Mouse (Mus musculus) lung, embryonic 14.5 days (tissue): ENCODE results near the gene Lrba. TPM values are rescaled to one million over a fixed set of nuclear protein-coding genes. Genes with fewer than 3 reads are reported as not detected.

Source experiments
- ATAC-seq: fragments of 200-750 bp; cut with Nextera tagmentation; 2 replicates; pipeline ENCODE4 v1.8.0; 2017; ENCODE audit warnings: mild to moderate bottlenecking, moderate TSS enrichment, moderate library complexity; ENCODE audit not compliant: insufficient read depth
- DNase-seq: peaks from one replicate; pipeline ENCODE4 v3.0.0-alpha.2; 2015
- H3K27ac ChIP-seq: fragments of 300-500 bp; sonication (generic); 2 replicates; pipeline ENCODE4 v1.5.1; 2014; ENCODE audit warnings: low read depth, mild to moderate bottlenecking, moderate library complexity
- H3K27me3 ChIP-seq: fragments of 300-500 bp; sonication (generic); 2 replicates; pipeline ENCODE4 v1.6.1; 2014; ENCODE audit warnings: low read length, control low read depth; ENCODE audit not compliant: insufficient read depth
- H3K36me3 ChIP-seq: fragments of 300-500 bp; sonication (generic); 2 replicates; pipeline ENCODE4 v1.6.1; 2014; ENCODE audit warnings: control low read depth; ENCODE audit not compliant: insufficient read depth
- H3K4me1 ChIP-seq: fragments of 300-500 bp; sonication (generic); 2 replicates; pipeline ENCODE4 v1.6.1; 2014; ENCODE audit warnings: antibody characterized with exemption, control low read depth; ENCODE audit not compliant: insufficient read depth
- H3K4me2 ChIP-seq: fragments of 300-500 bp; sonication (generic); 2 replicates; pipeline ENCODE4 v1.6.1; 2014; ENCODE audit warnings: mild to moderate bottlenecking
- H3K4me3 ChIP-seq: fragments of 300-500 bp; sonication (generic); 2 replicates; pipeline ENCODE4 v1.5.1; 2014; ENCODE audit warnings: low read depth, low read length
- H3K9ac ChIP-seq: fragments of 300-500 bp; sonication (generic); 2 replicates; pipeline ENCODE4 v1.6.1; 2014
- H3K9me3 ChIP-seq: fragments of 300-500 bp; sonication (generic); 2 replicates; pipeline ENCODE4 v1.6.1; 2016; ENCODE audit warnings: low read depth, low read length, control low read depth
- CTCF ChIP-seq: IDR thresholded peaks from 2 replicates; pipeline ENCODE4 v1.5.1; 2016; ENCODE audit warnings: antibody characterized with exemption, low read depth
- WGBS: fragments of 180-500 bp; shearing (Covaris S2); extraction: QIAGEN DNeasy Blood & Tissue Kit; methylation state at CpG from one replicate; pipeline ENCODE4 v1.1.7; 2014; 5-methylcytosine and 5-hydroxymethylcytosine counted together
- polyA plus RNA-seq: library from polyadenylated mRNA; unstranded; fragments of >200 nt; fragmentation: Nextera tagmentation; extraction: Ambion mirVana; gene quantifications from 2 replicates; pipeline ENCODE4 v1.2.1, GENCODE M21; 2014

Lrba gene
- polyA plus RNA-seq, 1 experiment from 2014 or later = 5.5 TPM

DNA sequence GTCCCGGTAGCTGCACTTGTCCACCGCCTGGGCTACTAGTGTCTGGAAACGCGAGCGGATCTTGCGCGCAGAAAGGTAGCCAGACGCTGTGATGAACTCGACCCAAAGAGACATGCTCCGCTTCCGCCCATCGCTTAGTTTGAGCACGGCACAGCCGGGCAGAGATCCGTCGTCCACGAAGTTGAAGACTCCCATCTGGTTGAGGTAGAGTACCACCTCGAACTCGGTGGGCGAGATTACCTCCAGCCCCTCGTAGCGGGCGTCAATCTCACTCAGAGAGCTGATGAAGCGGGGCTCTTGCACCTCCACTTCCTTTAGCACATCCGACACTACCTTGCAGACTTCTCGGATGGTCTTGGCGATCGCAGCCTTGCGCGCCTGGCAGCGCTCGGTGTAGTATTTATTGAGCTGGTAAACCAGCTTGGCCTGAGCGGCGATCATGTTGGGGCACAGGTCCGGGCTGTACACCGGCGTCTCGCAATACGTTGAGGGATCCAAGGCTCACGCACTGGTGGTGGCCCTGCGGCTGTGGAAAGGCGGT lies 322.8 kb downstream of the Lrba start:
- ATAC-seq (peak; percentile 45; the same call in 1 of the 2 replicates), DNase-seq (peak; percentile 42)
- Histone ChIP-seq H3K9ac (no peak overlapping the region), H3K27ac (no peak overlapping the region; the same call in 1 of the 2 replicates), H3K36me3 (no peaks in the 10 kb centered on the region), H3K27me3 (peaks cover 66% of the 10 kb centered on the region), H3K4me1 (0 out of 2 replicates have a peak, but pooled peaks cover 5% of the 10 kb centered on the region), H3K4me3 (peak overlapping the region; percentile 34), H3K9me3 (no peaks in the 10 kb centered on the region), H3K4me2 (peak overlapping the region; percentile 57)
- 1% methylated on average over 42 of the region's 42 CpGs for WGBS
- TF ChIP-seq CTCF = no peak

DNA sequence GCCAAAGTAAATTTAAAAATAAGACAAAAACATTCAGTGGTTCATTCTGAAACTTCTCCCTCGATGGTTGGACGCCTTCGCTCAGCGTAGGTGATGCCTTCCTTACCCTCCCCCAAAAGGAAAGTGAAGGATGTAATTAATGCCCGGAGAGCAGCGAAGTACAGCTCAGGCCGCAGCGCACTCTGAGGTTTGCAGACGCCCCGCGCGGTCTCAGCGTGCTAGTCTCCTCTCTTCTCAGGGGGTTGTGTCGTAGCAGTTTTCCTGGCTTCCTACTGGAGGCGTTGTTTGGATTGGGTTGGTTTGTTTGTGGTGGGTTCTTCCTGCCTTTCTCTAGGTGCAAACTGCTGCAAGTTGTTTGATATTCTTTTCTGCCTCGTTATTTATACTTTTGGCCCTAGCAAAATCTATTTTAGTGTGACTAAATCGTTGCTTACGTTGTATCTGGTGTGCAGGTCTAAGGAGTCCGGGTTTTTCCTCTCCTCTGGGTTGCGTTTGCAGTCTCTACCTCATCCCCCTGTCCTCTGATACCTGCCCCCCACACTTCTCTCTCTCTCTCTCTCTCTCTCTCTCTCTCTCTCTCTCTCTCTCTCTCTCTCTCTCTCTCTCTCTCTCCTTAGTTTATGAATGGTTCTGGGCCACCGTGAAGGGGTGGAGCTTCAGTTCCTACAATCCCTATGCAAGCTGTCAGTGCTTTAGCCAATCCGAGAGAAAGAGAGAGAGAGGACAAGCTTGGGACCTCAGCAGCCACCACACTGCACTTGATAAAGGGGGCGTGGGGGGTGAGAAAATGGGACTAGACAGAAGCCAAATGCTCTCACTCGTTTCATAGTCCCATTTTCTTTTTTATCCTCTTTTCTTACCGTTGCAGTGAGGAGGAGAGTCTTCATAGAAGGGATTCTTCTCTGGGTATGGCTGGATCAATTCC lies 323.9 kb downstream of the Lrba start, which contains the start of gene Mab21l2:
TSS of gene Mab21l2 (minus strand) at position 539 of the 925 bp plus-strand sequence.
- Histone ChIP-seq H3K36me3 (no peaks in the 10 kb centered on the region), H3K9me3 (no peaks in the 10 kb centered on the region), H3K4me3 (peak within 1 kb of the TSS; percentile 34), H3K9ac (no peak within 1 kb of the TSS; the same call in 1 of the 2 replicates), H3K4me1 (0 out of 2 replicates have a peak, but pooled peaks cover 5% of the 10 kb centered on the region), H3K27me3 (peaks cover 66% of the 10 kb centered on the region), H3K27ac (no peak within 1 kb of the TSS; the same call in 1 of the 2 replicates), H3K4me2 (peak within 1 kb of the TSS; percentile 57)
- ATAC-seq = peak; percentile 65; the same call in 1 of the 2 replicates
- 3% methylated on average over 25 of the region's 25 CpGs for WGBS
- TF ChIP-seq CTCF = no peak
- peak; percentile 63 for DNase-seq

DNA sequence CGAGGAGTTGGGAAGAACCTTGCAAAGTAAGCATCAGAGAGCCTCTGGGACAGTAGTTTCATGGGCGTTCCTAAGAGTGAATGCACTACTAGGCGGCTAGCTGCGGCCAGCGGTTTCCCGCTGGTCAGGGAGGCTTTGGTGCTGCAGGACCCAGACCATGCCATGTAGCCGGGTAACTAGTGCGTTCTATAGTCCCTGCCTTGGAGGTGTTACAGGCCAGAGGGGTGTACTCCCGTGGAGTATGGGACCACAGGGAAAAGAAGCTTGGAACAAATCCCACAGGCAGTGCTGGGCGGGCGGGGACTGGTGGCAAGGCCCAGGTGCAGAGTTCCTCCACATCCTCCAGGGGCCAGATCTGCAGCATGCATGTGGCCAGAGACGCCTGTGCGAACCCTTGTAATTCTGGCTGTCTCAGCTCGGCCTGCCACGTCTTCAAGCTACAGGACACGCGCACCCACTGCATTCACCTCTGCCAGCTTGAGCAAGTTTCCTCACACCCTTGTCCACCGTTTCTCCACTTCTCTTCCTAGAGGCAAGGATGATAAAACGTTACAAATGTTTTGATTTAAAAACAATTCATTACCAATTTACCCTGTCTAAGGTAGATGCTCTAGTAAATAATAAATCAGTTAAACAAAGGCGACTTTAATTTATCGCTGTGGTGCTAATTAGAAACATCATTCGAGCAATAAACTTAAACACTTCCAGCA lies 326.0 kb downstream of the Lrba start:
- peak; percentile 57 for ATAC-seq
- TF ChIP-seq CTCF = 0 out of 2 replicates have a peak, but pooled peaks have one; percentile 13
- Histone ChIP-seq H3K27ac (no peak overlapping the region), H3K36me3 (no peaks in the 10 kb centered on the region), H3K9ac (no peak overlapping the region), H3K4me1 (0 out of 2 replicates have a peak, but pooled peaks cover 5% of the 10 kb centered on the region), H3K9me3 (no peaks in the 10 kb centered on the region), H3K4me3 (no peak overlapping the region), H3K27me3 (peaks cover 63% of the 10 kb centered on the region), H3K4me2 (no peak overlapping the region)
- DNase-seq = peak; percentile 51
- 7% methylated on average over 22 of the region's 22 CpGs for WGBS

DNA sequence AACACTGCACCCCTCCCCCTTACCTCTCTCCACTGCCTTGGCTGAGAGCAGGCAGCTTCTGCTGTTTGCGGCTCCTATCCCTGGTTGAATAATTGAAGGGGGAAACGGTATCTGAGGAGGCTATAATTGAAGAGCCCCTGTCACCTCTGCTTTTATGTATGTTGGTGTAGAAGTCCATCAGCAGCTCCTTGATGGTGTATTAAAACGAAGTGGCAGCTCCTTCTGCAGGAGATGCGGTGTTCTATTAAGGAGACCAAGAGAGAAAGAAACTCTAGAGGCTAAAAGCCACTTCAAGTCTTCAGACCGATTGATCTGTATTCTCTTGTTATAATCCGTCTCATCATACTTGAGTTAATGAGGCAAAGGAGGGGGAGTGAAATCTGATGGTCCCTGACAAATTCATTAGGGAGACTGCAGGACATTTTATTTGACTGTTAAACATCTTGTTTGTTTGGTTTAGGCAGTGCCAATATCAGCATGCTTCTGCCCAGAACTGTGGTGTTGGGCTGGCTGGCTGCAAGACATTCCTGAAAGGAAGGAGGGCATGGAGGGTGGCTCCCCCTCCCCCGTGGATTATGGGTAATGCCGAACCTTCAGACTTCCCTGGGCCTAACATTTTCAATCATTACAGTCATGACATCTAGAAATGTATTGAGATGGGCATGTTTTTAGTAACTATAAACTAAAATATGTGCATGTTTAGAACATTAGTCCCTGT lies 326.7 kb downstream of the Lrba start:
- WGBS = 17% methylated on average over 8 of the region's 8 CpGs
- 0 out of 2 replicates have a peak, but pooled peaks cover 5% of the 10 kb centered on the region for H3K4me1 ChIP-seq
- DNase-seq = no peak
- TF ChIP-seq CTCF = no peak
- H3K27me3 ChIP-seq = peaks cover 58% of the 10 kb centered on the region
- H3K9ac ChIP-seq = no peak overlapping the region
- H3K4me3 ChIP-seq = no peak overlapping the region
- ATAC-seq = no peak
- no peak overlapping the region for H3K27ac ChIP-seq
- no peak overlapping the region for H3K4me2 ChIP-seq
- H3K9me3 ChIP-seq = no peaks in the 10 kb centered on the region
- no peaks in the 10 kb centered on the region for H3K36me3 ChIP-seq

DNA sequence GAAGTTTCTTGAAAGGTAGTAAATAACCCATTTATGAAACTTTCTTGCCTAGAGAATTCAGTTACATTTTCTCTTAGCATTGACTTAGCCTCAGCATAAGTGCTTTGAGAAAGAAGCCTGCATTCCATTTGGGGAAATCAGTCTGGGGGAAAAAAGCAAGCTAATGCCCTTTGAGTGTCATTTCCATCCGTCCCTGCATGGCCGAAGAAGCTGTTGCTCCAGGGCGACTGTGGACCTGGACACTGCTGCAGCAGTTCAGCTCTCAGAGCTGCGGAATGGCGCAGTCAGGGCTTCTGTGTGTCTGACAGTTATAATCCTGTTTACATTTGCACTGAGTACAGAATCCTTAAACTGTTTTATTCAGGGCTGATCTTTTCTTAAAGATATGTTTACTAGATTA lies 327.7 kb downstream of the Lrba start:
- ATAC-seq (no peak), DNase-seq (peak; percentile 12)
- WGBS = 48% methylated on average over 5 of the region's 5 CpGs
- Histone ChIP-seq H3K9me3 (no peaks in the 10 kb centered on the region), H3K27ac (no peak overlapping the region), H3K27me3 (peaks cover 48% of the 10 kb centered on the region), H3K9ac (no peak overlapping the region), H3K36me3 (no peaks in the 10 kb centered on the region), H3K4me3 (no peak overlapping the region), H3K4me1 (no peaks in the 10 kb centered on the region), H3K4me2 (no peak overlapping the region)
- TF ChIP-seq CTCF = no peak

DNA sequence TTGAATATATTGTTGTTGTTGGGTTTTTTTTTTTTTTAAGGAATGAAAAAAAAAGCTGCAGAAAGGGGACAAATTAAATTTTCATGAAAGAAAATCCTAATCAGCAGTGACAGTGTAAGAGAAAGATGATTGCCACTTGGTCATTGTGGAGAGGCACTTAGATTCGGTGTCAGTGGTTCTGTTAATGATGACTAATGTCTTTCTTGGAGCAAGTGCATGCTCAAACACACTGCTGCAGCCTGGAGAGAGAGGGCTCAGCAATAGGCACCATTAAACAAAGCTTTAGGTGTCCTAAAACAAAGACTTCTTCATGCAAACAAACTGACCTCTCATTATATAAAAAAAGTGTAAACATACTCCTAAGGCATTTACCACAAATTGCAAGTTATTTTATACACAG lies 334.5 kb downstream of the Lrba start:
- Histone ChIP-seq H3K4me1 (no peaks in the 10 kb centered on the region), H3K36me3 (no peaks in the 10 kb centered on the region), H3K9me3 (no peaks in the 10 kb centered on the region), H3K27ac (no peak overlapping the region), H3K27me3 (no peaks in the 10 kb centered on the region), H3K4me2 (no peak overlapping the region), H3K4me3 (no peak overlapping the region), H3K9ac (no peak overlapping the region)
- 11% methylated on average over 1 of the region's 1 CpGs for WGBS
- ATAC-seq (no peak), DNase-seq (no peak)
- TF ChIP-seq CTCF = no peak
